Comparison of ENCODE assay signal across 15 mouse cellular contexts in genomic region chr1:144307017-144307853, GRCm38 (mm10). TPM values are rescaled to one million over a fixed set of nuclear protein-coding genes. Genes with fewer than 3 reads are reported as not detected.
DNase-seq lines count a peak whose midpoint lies in the region; ATAC-seq lines count a peak whose summit lies in the region.
"Had no signal": no experiment of that assay in that cellular context is flagged by ENCODE, and none has a peak within 500 bp of the region (broad histone marks: within the 10 kb centered on the region; RNA-seq: fewer than 3 reads in every experiment).

No protein-coding gene starts in this region.

- no peak for ATAC-seq in midbrain, embryonic 14.5 days (ENCODE audit: low FRiP score, low TSS enrichment)
- ATAC-seq in midbrain, embryonic 16.5 days, result no peak
- ATAC-seq in common myeloid progenitor, adult 5-6 weeks (replicated peaks; ENCODE audit: low read depth, poor library complexity, severe bottlenecking), result peak; percentile 78
- peak; percentile 81 for ATAC-seq in neutrophil, adult 5-6 weeks (ENCODE audit: extremely low read depth, insufficient number of reproducible peaks, low FRiP score, poor library complexity, severe bottlenecking)

- no peak overlapping the region for H3K27ac ChIP-seq in midbrain, embryonic 14.5 days (replicated peaks; ENCODE audit: low read depth, low read length)
- H3K27ac ChIP-seq in midbrain, embryonic 16.5 days (ENCODE audit: low read length), result no peak overlapping the region
- H3K27ac ChIP-seq: left cerebral cortex, adult 2 months; liver, embryonic 15.5 days had no signal

- no peaks in the 10 kb centered on the region for H3K4me1 ChIP-seq in midbrain, embryonic 14.5 days (ENCODE audit: control insufficient read depth, insufficient read depth, low read length)
- H3K4me1 ChIP-seq in midbrain, embryonic 16.5 days (ENCODE audit: control insufficient read depth, insufficient read depth, low read length), result no peaks in the 10 kb centered on the region
- H3K4me1 ChIP-seq: liver, embryonic 15.5 days had no signal

- WGBS in midbrain, embryonic 14.5 days, result 52% methylated on average over 7 of the region's 7 CpGs
- 55% methylated on average over 7 of the region's 7 CpGs for WGBS in midbrain, embryonic 16.5 days

- H3K4me3 ChIP-seq in midbrain, embryonic 14.5 days (replicated peaks; ENCODE audit: low read depth, low read length), result no peak overlapping the region
- H3K4me3 ChIP-seq in midbrain, embryonic 16.5 days (ENCODE audit: low read depth, low read length), result no peak overlapping the region
- H3K4me3 ChIP-seq: left cerebral cortex, adult 2 months; liver, embryonic 15.5 days had no signal

- intact Hi-C loops in heart, postnatal 25 days (cut with DNase I), result no loop called here

- no peaks in the 10 kb centered on the region for H3K9me3 ChIP-seq in midbrain, embryonic 14.5 days (ENCODE audit: control insufficient read depth, low read length)
- H3K9me3 ChIP-seq in midbrain, embryonic 16.5 days (replicated peaks; ENCODE audit: control insufficient read depth, low read length, poor library complexity, severe bottlenecking), result no peaks in the 10 kb centered on the region
- H3K9me3 ChIP-seq: liver, embryonic 15.5 days had no signal

- no peaks in the 10 kb centered on the region for H3K36me3 ChIP-seq in midbrain, embryonic 14.5 days (ENCODE audit: control insufficient read depth, insufficient read depth, low read length)
- H3K36me3 ChIP-seq in midbrain, embryonic 16.5 days (ENCODE audit: control insufficient read depth, insufficient read depth, low read length), result no peaks in the 10 kb centered on the region
- H3K36me3 ChIP-seq: liver, embryonic 15.5 days had no signal

- H3K27me3 ChIP-seq in midbrain, embryonic 14.5 days (ENCODE audit: control insufficient read depth, insufficient read depth, low read length), result no peaks in the 10 kb centered on the region
- no peaks in the 10 kb centered on the region for H3K27me3 ChIP-seq in midbrain, embryonic 16.5 days (ENCODE audit: control insufficient read depth, insufficient read depth, low read depth, low read length)
- H3K27me3 ChIP-seq: liver, embryonic 15.5 days had no signal

- H3K9ac ChIP-seq in midbrain, embryonic 14.5 days (replicated peaks; ENCODE audit: low read length), result no peak overlapping the region
- H3K9ac ChIP-seq in midbrain, embryonic 16.5 days (ENCODE audit: low read depth, low read length), result no peak overlapping the region
- H3K9ac ChIP-seq: liver, embryonic 15.5 days had no signal

- DNase-seq in midbrain, embryonic 14.5 days, result peak; percentile 14
- peak; percentile 27 for DNase-seq in thymus, postnatal 4 days
- DNase-seq in kidney, adult 11 months, result no peak
- DNase-seq in layer of hippocampus, adult 9-10 months (ENCODE audit: low spot score), result no peak
- DNase-seq in heart, postnatal 25 days (ENCODE audit: low spot score), result no peak
- DNase-seq: adrenal gland, postnatal 36 days; cerebellum, postnatal 10 days; heart, postnatal 14 days; kidney, postnatal 14 days had no signal

- H3K4me2 ChIP-seq in midbrain, embryonic 14.5 days (ENCODE audit: low read length), result no peak overlapping the region
- no peak overlapping the region for H3K4me2 ChIP-seq in midbrain, embryonic 16.5 days (ENCODE audit: low read length)
- H3K4me2 ChIP-seq: liver, embryonic 15.5 days had no signal

RNA-seq across cellular contexts. Expression of gene Rgs1, which starts 58.2 kb away (rescaled TPM):
- 0.49 TPM in 1 of 2 replicates, not detected in the other for polyA plus RNA-seq in midbrain, embryonic 14.5 days (2014; fragmentation: Nextera tagmentation; extraction: Ambion mirVana)
- polyA plus RNA-seq in midbrain, embryonic 16.5 days (2015; fragmentation: Nextera tagmentation; extraction: Ambion mirVana), result not detected in 2 replicates
- 575 and 670 TPM in 2 replicates for total RNA-seq in common myeloid progenitor, adult 5-6 weeks (2017)
- 14.1 and 20.3 TPM in 2 replicates for total RNA-seq in neutrophil, adult 5-6 weeks (2017)
- total RNA-seq in heart, postnatal 25 days (2021), result under 1 TPM in 1 of 2 experiments, not detected in 1; 0.18 TPM
- total RNA-seq: midbrain, postnatal 0 days had no signal
- polyA plus RNA-seq: midbrain, postnatal 0 days had no signal

Comparison
In these comparisons a context has a peak if more than half of its experiments do, and no peak if none do; other contexts are left out.
1. ATAC-seq: peak in common myeloid progenitor, adult 5-6 weeks (single experiment) and neutrophil, adult 5-6 weeks (single experiment); none in midbrain, embryonic 14.5 days (single experiment) and midbrain, embryonic 16.5 days (single experiment).
2. DNase-seq: peak in midbrain, embryonic 14.5 days (single experiment) and thymus, postnatal 4 days (single experiment); none in kidney, adult 11 months (single experiment), layer of hippocampus, adult 9-10 months (single experiment) and heart, postnatal 25 days (single experiment).
3. RNA of gene Rgs1, which starts 58.2 kb away (total RNA-seq): 575 to 670 TPM in common myeloid progenitor, adult 5-6 weeks; 14.1 to 20.3 TPM in neutrophil, adult 5-6 weeks and 0.18 TPM in heart, postnatal 25 days; every median in the first group is over 10 times any median in the second.